Mouse (Mus musculus): ENCODE measurements at regions not wholly inside any gene's neighbourhood (a gene's known extent, or its start where the extent isn't known, plus 50 kb on each side); places are given as distances from the start of the nearest gene placed in this dataset.

- no peaks in the 10 kb centered on the region for H3K79me2 ChIP-seq (ENCODE audit: control insufficient read depth, insufficient read depth, low read length)
- H3K9ac ChIP-seq (ENCODE audit: low read depth, low read length), result no peak overlapping the region
- H3K4me1 ChIP-seq (ENCODE audit: control insufficient read depth, insufficient read depth, low read length), result no peaks in the 10 kb centered on the region
- H3K36me3 ChIP-seq (ENCODE audit: control insufficient read depth, insufficient read depth, low read length), result no peaks in the 10 kb centered on the region
- H3K27me3 ChIP-seq (ENCODE audit: control insufficient read depth, insufficient read depth, low read length), result no peaks in the 10 kb centered on the region
- no peak overlapping the region for H3K27ac ChIP-seq (replicated peaks; ENCODE audit: insufficient read depth, low read depth, low read length)
- DNase-seq (ENCODE audit: extremely low read depth, low read depth, low spot score), result no peak
- no peak for TF ChIP-seq POLR2A (IDR thresholded peaks at IDR 0.05; ENCODE audit: extremely low read depth, insufficient read depth, low read length)
- TF ChIP-seq CTCF (IDR thresholded peaks at IDR 0.05; ENCODE audit: low read depth, low read length), result no peak
- H3K4me3 ChIP-seq (ENCODE audit: insufficient read depth, low read depth, low read length), result no peak overlapping the region
Measured at GRCm38 (mm10) chr3:43426672-43427071, 1684.3 kb downstream of the D3Ertd751e start.

GRCm38 (mm10) chr3:43461541-43462109 is 1719.2 kb downstream of the D3Ertd751e start:
- H3K4me3 ChIP-seq (ENCODE audit: insufficient read depth, low read depth, low read length), result no peak overlapping the region
- TF ChIP-seq CTCF (IDR thresholded peaks at IDR 0.05; ENCODE audit: low read depth, low read length), result no peak
- TF ChIP-seq POLR2A (IDR thresholded peaks at IDR 0.05; ENCODE audit: extremely low read depth, insufficient read depth, low read length), result no peak
- H3K9ac ChIP-seq (ENCODE audit: low read depth, low read length), result no peak overlapping the region
- H3K4me1 ChIP-seq (ENCODE audit: control insufficient read depth, insufficient read depth, low read length), result no peaks in the 10 kb centered on the region
- no peaks in the 10 kb centered on the region for H3K27me3 ChIP-seq (ENCODE audit: control insufficient read depth, insufficient read depth, low read length)
- H3K36me3 ChIP-seq (ENCODE audit: control insufficient read depth, insufficient read depth, low read length), result no peaks in the 10 kb centered on the region
- WGBS, result 86% methylated on average over 3 of the region's 3 CpGs
- no peak overlapping the region for H3K27ac ChIP-seq (replicated peaks; ENCODE audit: insufficient read depth, low read depth, low read length)
- DNase-seq (ENCODE audit: extremely low read depth, low read depth, low spot score), result no peak
- H3K79me2 ChIP-seq (ENCODE audit: control insufficient read depth, insufficient read depth, low read length), result no peaks in the 10 kb centered on the region

Measured in liver, adult 2 months (tissue).